Mouse (Mus musculus) telencephalon, adult 2 months (tissue): ENCODE data around the gene Zfp46.

ENCODE experiments used
- DNase-seq: peaks from one replicate; pipeline ENCODE4 v3.0.0-alpha.2; 2011; ENCODE audit warnings: low read depth, low spot score

The Zfp46 gene

DNA sequence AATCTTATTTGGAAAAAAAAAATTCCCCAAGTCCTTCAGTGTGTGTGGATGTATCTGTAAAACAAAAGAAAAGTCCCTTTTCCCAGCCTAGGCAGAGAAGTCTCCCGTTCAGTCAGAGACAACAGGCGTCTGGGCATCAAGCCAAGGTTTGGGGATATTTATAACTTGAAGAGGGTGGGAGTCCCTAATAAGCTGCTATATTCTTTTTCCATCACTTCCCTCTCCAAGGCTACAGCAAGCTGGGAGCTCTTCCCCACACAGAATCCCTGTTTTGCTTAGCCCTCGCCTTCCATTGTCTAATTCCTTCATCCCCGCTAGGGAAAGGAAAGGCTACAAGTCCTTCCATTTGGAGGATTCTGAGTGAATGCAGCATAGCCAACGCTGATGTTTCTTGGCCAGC is at the start of gene Zfp46:
Gene Zfp46 (plus strand): TSS at position 229 of the 400 bp plus-strand sequence.
- DNase-seq = peak; percentile 93

- DNase-seq = no peak
Observed at GRCm38 (mm10) chr4:136238669-136239068, 45.8 kb upstream of the Zfp46 start.

- no peak for DNase-seq
Observed at GRCm38 (mm10) chr4:136239111-136239510, 45.4 kb upstream of the Zfp46 start.

DNA sequence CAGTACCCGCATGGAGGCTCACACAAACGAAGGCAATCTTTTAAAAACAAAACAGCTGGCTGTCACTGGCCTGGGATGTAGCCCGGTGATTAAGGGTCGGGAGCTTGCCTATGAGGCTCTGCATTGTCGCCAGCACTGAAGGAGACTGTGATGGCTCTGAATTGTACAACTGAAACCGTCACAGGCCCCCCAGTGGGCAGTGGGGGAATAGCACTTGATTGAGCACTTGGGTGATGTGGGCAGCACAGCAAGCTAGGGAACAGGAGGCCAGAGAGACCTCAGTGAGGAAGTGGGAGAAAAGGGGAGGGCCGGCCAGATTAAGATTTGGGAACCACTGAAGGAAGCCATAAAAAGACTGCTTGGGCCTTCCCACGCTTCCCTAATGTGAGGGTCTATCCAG is 44.9 kb upstream of the Zfp46 start:
- peak; percentile 36 for DNase-seq

GRCm38 (mm10) chr4:136240123-136240522 is 44.4 kb upstream of the Zfp46 start:
- DNase-seq = no peak

DNA sequence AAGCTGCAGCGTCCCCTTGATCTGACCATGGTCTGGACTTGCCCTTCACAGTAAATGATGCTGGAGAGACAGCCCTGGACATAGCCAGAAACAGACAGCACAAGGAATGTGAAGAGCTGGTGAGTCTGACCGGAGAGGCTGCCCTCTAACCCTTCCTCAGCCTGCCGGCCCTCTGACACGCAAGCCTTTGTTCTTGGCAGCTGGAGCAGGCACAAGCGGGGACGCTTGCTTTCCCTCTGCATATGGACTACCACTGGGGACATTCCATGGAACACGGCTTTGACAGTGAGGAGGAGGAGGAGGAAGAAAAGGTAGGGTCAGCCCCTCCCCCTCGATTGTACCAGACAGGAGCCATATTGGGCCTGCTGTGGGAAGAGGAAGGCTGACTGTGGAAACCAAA is 43.5 kb upstream of the Zfp46 start:
- no peak for DNase-seq

DNA sequence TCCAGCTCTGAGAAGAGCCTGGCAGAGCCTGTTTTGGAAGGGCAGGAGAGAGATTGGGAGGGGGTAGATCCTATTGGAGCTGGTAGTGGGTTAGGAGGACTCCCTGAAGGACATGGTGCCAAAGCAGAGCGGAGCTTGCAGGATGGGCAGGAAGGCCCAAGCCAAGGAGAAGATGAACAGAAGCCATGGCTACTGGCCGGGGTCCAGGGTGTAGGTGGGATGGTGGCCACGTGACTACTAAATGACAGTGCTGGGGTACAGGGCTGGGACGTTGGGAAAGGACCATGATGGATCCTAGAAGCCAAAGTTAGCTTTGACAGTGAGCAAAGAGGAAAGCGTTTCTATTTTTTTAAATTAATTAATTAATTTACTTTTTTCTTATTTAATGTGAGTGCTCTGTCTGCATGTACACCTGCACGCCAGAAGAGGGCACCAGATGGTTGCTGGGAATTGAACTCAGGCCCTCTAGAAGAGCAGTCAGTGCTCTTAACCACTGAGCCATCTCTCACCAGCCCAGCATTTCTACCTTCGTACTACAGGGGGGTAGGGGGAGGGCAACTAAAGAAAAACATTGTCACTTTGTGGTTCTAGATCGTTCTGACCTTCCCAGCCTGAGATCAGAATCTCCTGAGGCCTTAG is 42.3 kb upstream of the Zfp46 start:
- no peak for DNase-seq

- DNase-seq = no peak
Observed at GRCm38 (mm10) chr4:136242728-136243127, 41.8 kb upstream of the Zfp46 start.

DNA sequence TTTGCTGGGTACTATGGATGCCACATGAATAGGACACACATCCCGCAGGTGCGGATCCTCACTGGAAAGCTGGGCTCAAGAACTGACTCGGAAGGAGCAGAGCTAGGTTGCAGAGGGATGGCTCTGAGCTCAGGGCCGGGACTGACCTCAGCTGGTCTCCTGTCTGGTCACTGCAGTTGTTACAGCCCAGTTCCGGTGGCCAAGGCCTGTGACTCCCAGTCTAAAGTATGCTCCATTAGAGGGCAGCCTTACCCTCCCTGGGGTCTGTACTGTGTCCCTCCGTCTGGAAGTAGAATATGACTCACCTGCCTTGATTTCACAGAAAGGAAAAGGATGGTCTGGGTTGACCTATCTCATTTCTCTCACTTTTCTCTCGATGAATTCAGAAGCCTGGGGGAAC is 40.3 kb upstream of the Zfp46 start:
- DNase-seq = no peak

DNA sequence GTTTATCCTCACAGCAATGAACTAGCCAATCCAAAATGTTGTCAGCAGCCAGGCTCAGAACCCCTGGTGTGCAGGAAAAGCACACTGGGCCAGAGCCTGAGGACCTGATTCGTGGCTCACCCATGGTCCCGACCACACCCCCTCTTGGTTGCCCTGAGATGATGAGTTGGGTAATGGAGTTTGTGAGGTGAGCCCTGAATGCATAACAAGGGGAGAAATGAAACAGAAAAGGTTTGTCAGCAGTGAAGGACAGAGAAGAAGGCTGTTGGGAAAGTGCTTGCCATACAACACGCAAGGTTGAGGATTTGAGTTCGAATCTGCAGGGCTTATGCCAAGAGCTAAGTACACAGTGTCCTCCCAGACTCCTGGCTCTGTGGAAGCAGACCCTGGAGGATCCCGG is 38.8 kb upstream of the Zfp46 start:
- no peak for DNase-seq

DNA sequence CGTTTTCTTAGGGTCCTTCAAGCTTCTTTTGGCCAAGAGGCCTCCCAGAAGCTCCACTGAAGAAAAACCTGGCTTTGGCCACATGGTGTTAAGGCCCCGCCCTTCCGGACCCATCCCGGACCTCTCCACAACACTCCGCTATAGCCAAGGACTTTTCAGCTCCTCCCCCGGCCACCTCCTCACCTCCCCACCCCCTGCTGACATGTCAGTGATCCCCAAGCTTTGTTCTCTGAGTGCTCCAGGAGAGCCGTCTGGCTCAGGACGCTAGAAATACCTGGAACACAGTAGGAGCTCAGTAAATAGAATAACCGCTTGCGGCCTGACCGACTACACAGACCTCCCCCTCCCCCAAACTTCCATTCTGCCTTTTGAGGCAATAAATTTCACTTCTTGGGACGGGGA is 37.9 kb upstream of the Zfp46 start:
- no peak for DNase-seq

DNA sequence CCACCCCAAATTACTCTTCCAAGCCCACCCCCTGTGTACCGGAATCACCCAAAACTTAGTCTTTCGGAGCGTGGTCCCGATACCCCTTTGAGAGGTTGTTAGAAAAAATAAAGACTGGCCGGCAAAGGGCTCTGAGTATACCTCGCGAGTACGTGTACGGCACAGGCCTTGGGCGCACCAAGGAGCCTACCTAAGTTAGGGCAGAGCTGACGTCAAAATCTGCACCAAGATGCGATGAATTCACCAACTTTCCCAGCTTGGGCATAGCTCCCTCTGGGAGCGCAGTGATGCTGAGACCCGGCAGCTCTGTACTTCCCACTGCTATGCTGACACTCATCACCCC is 37.1 kb upstream of the Zfp46 start:
- DNase-seq = no peak

GRCm38 (mm10) chr4:136247729-136248463 is 36.6 kb upstream of the Zfp46 start, which contains the start of gene Tcea3:
Tcea3 (plus strand) TSS chr4:136247729.
- DNase-seq = no peak

GRCm38 (mm10) chr4:136248464-136249331 is 35.8 kb upstream of the Zfp46 start:
- no peak for DNase-seq

GRCm38 (mm10) chr4:136249332-136249647 is 35.2 kb upstream of the Zfp46 start:
- DNase-seq = no peak

- DNase-seq = no peak
Observed at GRCm38 (mm10) chr4:136249780-136250179, 34.7 kb upstream of the Zfp46 start.

GRCm38 (mm10) chr4:136255919-136256318 is 28.6 kb upstream of the Zfp46 start:
- DNase-seq = no peak

GRCm38 (mm10) chr4:136256696-136257095 is 27.8 kb upstream of the Zfp46 start:
- no peak for DNase-seq

- no peak for DNase-seq
Observed at GRCm38 (mm10) chr4:136259916-136260315, 24.6 kb upstream of the Zfp46 start.

DNA sequence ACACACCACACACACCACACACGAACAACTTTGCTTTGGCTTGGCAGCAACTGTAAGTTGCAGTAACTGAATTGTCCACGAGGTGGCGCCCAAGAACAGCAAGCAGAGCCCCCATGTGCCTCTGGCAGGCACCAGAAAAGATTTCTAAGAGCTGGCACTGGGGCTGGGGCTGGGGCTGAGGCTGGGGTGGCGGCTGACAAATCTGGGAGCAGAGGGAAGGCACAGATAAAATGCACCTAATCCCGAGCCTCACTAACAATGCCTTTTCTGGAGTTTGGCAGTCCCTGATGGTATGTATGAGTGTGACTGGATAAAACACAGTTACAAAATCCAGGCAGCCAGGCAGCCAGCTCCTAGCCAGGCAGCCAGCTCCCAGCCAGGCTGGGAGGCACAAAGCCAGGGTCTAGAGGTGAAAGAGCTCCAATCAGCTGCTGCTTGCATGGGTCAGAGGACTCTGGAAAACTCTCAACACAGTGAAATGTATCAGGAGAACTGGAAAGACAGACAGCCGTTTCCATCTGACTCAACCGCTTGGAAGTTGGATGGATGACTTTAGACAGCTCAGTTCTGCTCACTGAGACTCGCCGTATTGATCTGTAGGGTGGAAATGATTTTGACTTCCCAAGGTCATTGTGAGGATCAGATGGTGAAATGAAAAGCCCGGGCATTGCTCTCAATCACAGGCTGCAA is 23.8 kb upstream of the Zfp46 start:
- DNase-seq = peak; percentile 51

DNA sequence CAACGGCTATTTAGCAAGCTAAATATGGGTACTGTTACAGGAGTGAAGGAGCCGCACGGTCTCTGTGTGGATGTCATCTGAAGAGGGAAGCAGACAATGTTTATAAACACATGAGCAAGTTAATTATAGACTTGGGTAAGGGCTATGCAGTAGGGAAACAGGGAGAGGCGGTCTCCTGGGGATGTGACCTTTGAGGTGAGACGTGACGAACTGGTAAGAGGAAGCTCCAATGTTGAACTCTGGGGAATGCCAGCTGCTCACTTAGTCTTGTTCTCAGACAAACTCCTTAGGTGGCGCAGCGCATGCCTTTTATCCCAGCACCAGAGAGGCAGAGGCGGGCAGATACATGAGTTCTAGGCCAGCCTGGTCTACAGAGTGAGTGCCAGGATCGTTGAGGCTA is 22.6 kb upstream of the Zfp46 start:
- DNase-seq = no peak

DNA sequence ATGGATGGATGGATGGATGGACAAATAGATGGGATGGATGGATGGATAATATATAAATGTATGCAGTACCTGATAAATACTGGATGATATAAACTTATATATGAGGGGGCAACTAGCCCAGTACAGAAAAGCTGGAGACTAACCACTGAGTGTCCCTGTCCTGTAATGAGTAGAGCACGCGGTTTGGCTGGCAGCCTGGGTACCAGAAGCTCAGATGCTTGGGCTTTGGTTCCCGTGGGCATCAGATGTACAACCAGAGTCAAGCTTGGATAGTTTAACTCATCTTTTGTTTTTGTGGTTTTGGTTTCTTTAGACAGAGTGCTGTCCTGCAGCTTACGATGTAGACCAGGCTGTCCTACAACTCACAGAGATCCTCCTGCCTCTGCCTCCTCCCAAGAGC is 20.9 kb upstream of the Zfp46 start:
- DNase-seq = no peak
